Mouse (Mus musculus): ENCODE results near the gene Ankrd39. TPM values are rescaled to one million over a fixed set of nuclear protein-coding genes. Genes with fewer than 3 reads are reported as not detected.
A peak's percentile ranks its signal among the peaks of the same experiment; 100 is the strongest.
"Not testable (repeated sequence)": the region's sequence is repeated elsewhere in the genome, so short reads cannot be mapped to it uniquely, and the experiment has no call there.

Gene Ankrd39
- polyA plus RNA-seq, 1 experiment from 2014 or later: 26.3 TPM

- no peak overlapping the region for H3K4me2 ChIP-seq
- peaks cover 58% of the 10 kb centered on the region for H3K36me3 ChIP-seq
- H3K9ac ChIP-seq: no peak overlapping the region
- no peak for ATAC-seq (replicated peaks; ENCODE audit: low FRiP score)
- peaks cover 65% of the 10 kb centered on the region for H3K4me1 ChIP-seq
- 32% methylated on average over 9 of the region's 9 CpGs for WGBS
- H3K27me3 ChIP-seq: no peaks in the 10 kb centered on the region
- H3K9me3 ChIP-seq (replicated peaks): no peaks in the 10 kb centered on the region
- H3K4me3 ChIP-seq (replicated peaks): no peak overlapping the region
- peak overlapping the region; percentile 77 for H3K27ac ChIP-seq
Measured at GRCm38 (mm10) chr1:36547981-36548598, 845 bp upstream of the Ankrd39 start.

DNA sequence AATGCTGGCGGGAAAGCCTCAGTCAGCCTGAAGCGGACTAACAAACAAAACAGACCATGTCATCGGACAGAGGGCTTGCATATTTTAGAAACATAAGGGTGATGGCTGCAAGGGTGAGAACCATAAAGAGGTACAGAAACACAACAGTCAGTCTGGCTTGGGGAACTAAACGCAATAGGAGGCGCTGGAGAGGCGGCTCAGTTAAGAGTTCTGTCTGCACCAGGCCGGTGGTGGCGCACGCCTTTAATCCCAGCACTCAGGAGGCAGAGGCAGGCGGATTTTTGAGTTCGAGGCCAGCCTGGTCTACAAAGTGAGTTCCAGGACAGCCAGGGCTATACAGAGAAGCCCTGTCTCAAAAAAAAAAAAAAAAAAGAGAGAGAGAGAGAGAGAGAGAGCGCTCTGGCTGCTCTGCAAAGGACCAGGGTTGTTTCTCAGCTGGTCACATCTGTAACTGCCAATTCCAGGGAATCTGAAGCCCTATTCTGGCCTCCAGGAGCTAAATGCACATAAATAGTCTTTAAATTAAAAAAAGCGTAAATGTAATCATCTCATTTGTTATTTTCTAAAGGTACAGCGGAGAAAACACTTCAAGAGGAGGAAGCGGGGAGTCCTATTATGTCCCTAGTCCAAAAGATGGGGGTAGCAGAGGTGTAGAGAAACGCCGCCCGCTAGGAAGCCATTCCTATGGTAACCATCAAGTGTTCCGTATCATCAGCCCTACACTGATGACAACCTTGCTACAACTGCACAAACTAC, 1.2 kb downstream of the Ankrd39 start:
- peak overlapping the region; percentile 72 for H3K4me2 ChIP-seq
- 75% methylated on average over 19 of the region's 19 CpGs for WGBS
- peaks cover 48% of the 10 kb centered on the region for H3K4me1 ChIP-seq
- no peak overlapping the region for H3K27ac ChIP-seq
- H3K9ac ChIP-seq: peak overlapping the region; percentile 63
- peak overlapping the region; percentile 59 for H3K4me3 ChIP-seq (replicated peaks)
- ATAC-seq (replicated peaks; ENCODE audit: low FRiP score): no peak
- no peaks in the 10 kb centered on the region for H3K9me3 ChIP-seq (replicated peaks)
- peaks cover 54% of the 10 kb centered on the region for H3K36me3 ChIP-seq
- no peaks in the 10 kb centered on the region for H3K27me3 ChIP-seq

GRCm38 (mm10) chr1:36545382-36545781, 1.9 kb downstream of the Ankrd39 start:
- ATAC-seq (replicated peaks; ENCODE audit: low FRiP score): no peak
- Histone ChIP-seq H3K36me3 (peaks cover 54% of the 10 kb centered on the region), H3K27me3 (no peaks in the 10 kb centered on the region), H3K4me1 (peaks cover 42% of the 10 kb centered on the region), H3K9ac (0 out of 2 replicates have a peak overlapping the region, but pooled peaks have one; percentile 7), H3K27ac (no peak overlapping the region), H3K9me3 (replicated peaks) (no peaks in the 10 kb centered on the region), H3K4me3 (replicated peaks) (no peak overlapping the region), H3K4me2 (peak overlapping the region; percentile 72; the same call in 1 of the 2 replicates)
- 69% methylated on average over 2 of the region's 2 CpGs for WGBS

- peaks cover 53% of the 10 kb centered on the region for H3K36me3 ChIP-seq
- no peak for ATAC-seq (replicated peaks; ENCODE audit: low FRiP score)
- H3K4me1 ChIP-seq: peaks cover 21% of the 10 kb centered on the region
- H3K27ac ChIP-seq: no peak overlapping the region
- 91% methylated on average over 9 of the region's 9 CpGs for WGBS
- no peak overlapping the region for H3K4me2 ChIP-seq
- H3K9ac ChIP-seq: no peak overlapping the region
- H3K9me3 ChIP-seq (replicated peaks): no peaks in the 10 kb centered on the region
- H3K27me3 ChIP-seq: no peaks in the 10 kb centered on the region
- H3K4me3 ChIP-seq (replicated peaks): no peak overlapping the region
Measured at GRCm38 (mm10) chr1:36542925-36543324, 4.3 kb downstream of the Ankrd39 start.

GRCm38 (mm10) chr1:36541844-36542243, 5.4 kb downstream of the Ankrd39 start:
- Histone ChIP-seq H3K9ac (no peak overlapping the region), H3K4me1 (peaks cover 14% of the 10 kb centered on the region), H3K27me3 (no peaks in the 10 kb centered on the region), H3K4me3 (replicated peaks) (no peak overlapping the region), H3K27ac (no peak overlapping the region), H3K4me2 (no peak overlapping the region), H3K36me3 (peaks cover 57% of the 10 kb centered on the region), H3K9me3 (replicated peaks) (no peaks in the 10 kb centered on the region)
- no peak for ATAC-seq (replicated peaks; ENCODE audit: low FRiP score)
- WGBS: 97% methylated on average over 16 of the region's 16 CpGs

DNA sequence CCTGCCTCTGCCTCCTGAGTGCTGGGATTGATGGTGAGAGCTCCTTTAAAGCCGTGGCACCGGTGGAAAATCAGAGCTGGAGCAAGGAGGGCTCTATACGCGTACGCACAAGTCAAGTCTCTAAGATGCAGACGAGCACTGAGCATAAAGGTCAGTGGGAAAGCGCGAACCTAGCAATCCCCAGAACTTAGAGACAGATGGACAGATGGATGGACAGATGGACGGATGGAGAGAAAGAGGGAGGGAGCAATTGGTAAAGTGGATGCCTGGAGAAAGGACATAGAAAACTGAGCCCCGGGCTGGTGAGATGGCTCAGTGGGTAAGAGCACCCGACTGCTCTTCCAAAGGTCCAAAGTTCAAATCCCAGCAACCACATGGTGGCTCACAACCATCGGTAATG, 6.4 kb downstream of the Ankrd39 start:
- Histone ChIP-seq H3K27ac (no peak overlapping the region), H3K9ac (no peak overlapping the region), H3K9me3 (replicated peaks) (no peaks in the 10 kb centered on the region), H3K4me1 (peaks cover 5% of the 10 kb centered on the region), H3K4me3 (replicated peaks) (no peak overlapping the region), H3K27me3 (no peaks in the 10 kb centered on the region), H3K36me3 (peaks cover 61% of the 10 kb centered on the region), H3K4me2 (no peak overlapping the region)
- WGBS: 92% methylated on average over 12 of the region's 12 CpGs
- no peak for ATAC-seq (replicated peaks; ENCODE audit: low FRiP score)

GRCm38 (mm10) chr1:36540132-36540531, 7.1 kb downstream of the Ankrd39 start:
- Histone ChIP-seq H3K36me3 (peaks cover 61% of the 10 kb centered on the region), H3K27me3 (no peaks in the 10 kb centered on the region), H3K4me1 (no peaks in the 10 kb centered on the region), H3K4me2 (no peak overlapping the region), H3K27ac (no peak overlapping the region), H3K9ac (no peak overlapping the region), H3K9me3 (replicated peaks) (no peaks in the 10 kb centered on the region), H3K4me3 (replicated peaks) (no peak overlapping the region)
- WGBS: 90% methylated on average over 11 of the region's 11 CpGs
- ATAC-seq (replicated peaks; ENCODE audit: low FRiP score): no peak

DNA sequence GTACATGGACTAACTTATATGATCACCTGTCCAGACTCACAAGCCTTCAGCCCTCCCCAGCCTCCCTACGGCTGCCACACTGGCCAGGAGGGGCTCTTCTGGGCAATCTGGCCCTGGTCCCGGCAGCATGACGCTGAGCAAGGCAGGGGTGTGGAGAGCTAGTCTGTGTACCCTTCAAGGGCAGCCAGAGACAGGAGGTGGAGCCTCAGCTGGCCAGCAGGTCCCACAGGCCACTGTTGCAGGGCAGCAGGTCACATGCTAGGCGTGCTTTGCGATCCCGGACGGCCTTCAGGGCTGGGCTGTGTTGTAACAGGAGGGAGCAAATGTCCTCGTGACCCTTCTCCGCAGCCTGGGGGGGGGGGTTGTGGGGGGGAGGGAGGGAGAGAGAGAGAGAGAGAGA, 8.1 kb downstream of the Ankrd39 start, which contains the start of gene Gm42417:
Gene Gm42417, minus strand, starts transcription at position 244 of the 400 bp plus-strand sequence.
- Histone ChIP-seq H3K9me3 (replicated peaks) (no peaks in the 10 kb centered on the region), H3K36me3 (peaks cover 59% of the 10 kb centered on the region), H3K4me1 (0 out of 2 replicates have a peak, but pooled peaks cover 1% of the 10 kb centered on the region), H3K4me2 (no peak within 1 kb of the TSS), H3K4me3 (replicated peaks) (no peak within 1 kb of the TSS), H3K9ac (no peak within 1 kb of the TSS), H3K27me3 (no peaks in the 10 kb centered on the region), H3K27ac (no peak within 1 kb of the TSS)
- WGBS: 40% methylated on average over 9 of the region's 9 CpGs
- ATAC-seq (replicated peaks; ENCODE audit: low FRiP score): no peak; the same call in 1 of the 2 replicates

DNA sequence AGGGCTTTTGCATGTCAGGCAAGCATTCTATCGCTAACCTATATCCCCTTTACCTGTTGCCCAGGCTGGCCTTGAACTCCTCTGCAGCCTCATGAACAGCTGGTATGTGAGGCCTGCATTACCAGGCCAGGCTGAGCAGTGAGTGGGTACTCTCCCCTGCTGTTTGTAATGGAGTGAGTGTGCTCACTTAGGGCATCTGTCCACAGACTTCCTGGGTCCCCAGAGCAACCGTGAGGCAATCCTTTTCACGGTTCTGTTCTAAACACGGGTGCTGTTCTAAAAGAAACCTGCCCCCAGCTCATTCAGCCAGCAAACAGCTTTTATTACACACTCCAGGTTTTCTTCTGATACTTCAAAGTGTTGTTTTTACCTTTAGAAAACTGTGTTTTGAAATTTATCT, 8.5 kb downstream of the Ankrd39 start:
- Histone ChIP-seq H3K4me2 (no peak overlapping the region), H3K4me3 (replicated peaks) (no peak overlapping the region), H3K9ac (no peak overlapping the region), H3K27ac (no peak overlapping the region), H3K9me3 (replicated peaks) (no peaks in the 10 kb centered on the region), H3K36me3 (peaks cover 55% of the 10 kb centered on the region), H3K4me1 (0 out of 2 replicates have a peak, but pooled peaks cover 3% of the 10 kb centered on the region), H3K27me3 (no peaks in the 10 kb centered on the region)
- ATAC-seq (replicated peaks; ENCODE audit: low FRiP score): no peak
- WGBS: 85% methylated on average over 4 of the region's 4 CpGs

DNA sequence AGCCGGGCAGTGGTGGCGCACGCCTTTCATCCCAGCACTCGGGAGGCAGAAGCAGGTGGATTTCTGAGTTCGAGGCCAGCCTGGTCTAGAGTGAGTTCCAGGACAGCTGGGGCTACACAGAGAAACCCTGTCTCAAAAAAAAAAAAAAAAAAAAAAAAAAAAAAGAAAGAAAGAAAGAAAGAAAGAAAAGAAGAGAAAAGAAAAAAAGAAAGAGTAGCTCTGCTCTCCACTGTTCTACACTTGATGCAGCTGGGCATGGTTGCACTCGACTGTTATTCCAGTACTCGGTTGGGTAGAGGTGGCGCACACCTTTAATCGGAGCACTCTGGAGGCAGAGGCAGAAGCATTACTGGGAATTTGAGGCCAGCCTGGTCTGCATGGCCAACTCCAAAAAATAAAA, 10.5 kb downstream of the Ankrd39 start, which contains the start of gene Ankrd23:
Gene Ankrd23, minus strand, starts transcription at position 101 of the 400 bp plus-strand sequence.
- H3K36me3 ChIP-seq: peaks cover 47% of the 10 kb centered on the region

DNA sequence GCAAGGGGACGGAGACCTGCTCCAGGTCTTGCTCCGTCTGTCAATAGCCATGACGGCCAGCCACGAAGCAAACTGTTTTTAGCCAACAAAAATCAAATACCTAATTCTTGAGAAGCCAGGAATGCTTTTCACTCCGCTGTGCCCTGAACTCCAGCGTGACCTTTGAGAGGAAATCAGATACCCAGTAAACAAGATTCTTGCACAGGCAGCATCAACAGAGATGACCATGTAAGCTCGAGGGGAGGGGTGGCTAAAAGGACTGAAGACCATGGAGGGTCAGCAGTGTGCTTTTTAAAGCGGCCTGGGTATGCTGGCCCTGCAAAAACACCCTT, 10.9 kb downstream of the Ankrd39 start:
- WGBS: 66% methylated on average over 8 of the region's 8 CpGs
- no peak overlapping the region for H3K27ac ChIP-seq
- peaks cover 47% of the 10 kb centered on the region for H3K36me3 ChIP-seq
- H3K4me3 ChIP-seq (replicated peaks): no peak overlapping the region
- H3K4me1 ChIP-seq: 0 out of 2 replicates have a peak, but pooled peaks cover 3% of the 10 kb centered on the region
- no peaks in the 10 kb centered on the region for H3K27me3 ChIP-seq
- no peak for ATAC-seq (replicated peaks; ENCODE audit: low FRiP score)
- H3K4me2 ChIP-seq: no peak overlapping the region
- no peak overlapping the region for H3K9ac ChIP-seq
- H3K9me3 ChIP-seq (replicated peaks): no peaks in the 10 kb centered on the region

More for the DNA sequence above, 10.5 kb downstream of the Ankrd39 start, which contains the start of gene Ankrd23:
- not testable (repeated sequence) for H3K9ac ChIP-seq; H3K9me3 ChIP-seq (replicated peaks); H3K27ac ChIP-seq; H3K4me3 ChIP-seq (replicated peaks); H3K4me1 ChIP-seq; H3K4me2 ChIP-seq; ATAC-seq (replicated peaks; ENCODE audit: low FRiP score); H3K27me3 ChIP-seq
- WGBS: 95% methylated on average over 9 of the region's 9 CpGs

Data from kidney, embryonic 15.5 days (tissue).